Mouse (Mus musculus): ENCODE results near the gene Lrrc8c. TPM values are rescaled to one million over a fixed set of nuclear protein-coding genes. Genes with fewer than 3 reads are reported as not detected.
"Not testable (repeated sequence)": the region's sequence is repeated elsewhere in the genome, so short reads cannot be mapped to it uniquely, and the experiment has no call there.

Lrrc8c gene
- polyA plus RNA-seq, 1 experiment from 2014 or later, result 24.7 TPM

GRCm38 (mm10) chr5:105635576-105635975 lies 116.4 kb downstream of the Lrrc8c start:
- Histone ChIP-seq H3K27ac (ENCODE audit: low read depth) (no peak overlapping the region), H3K4me3 (ENCODE audit: low read depth, low read length) (no peak overlapping the region), H3K9ac (no peak overlapping the region), H3K4me2 (no peak overlapping the region), H3K9me3 (ENCODE audit: low read depth, low read length) (no peaks in the 10 kb centered on the region), H3K36me3 (ENCODE audit: insufficient read depth) (no peaks in the 10 kb centered on the region), H3K4me1 (ENCODE audit: insufficient read depth) (no peaks in the 10 kb centered on the region), H3K27me3 (ENCODE audit: insufficient read depth, low read length) (no peaks in the 10 kb centered on the region)
- WGBS, result 73% methylated on average over 6 of the region's 6 CpGs
- ATAC-seq (ENCODE audit: insufficient read depth), result no peak
- TF ChIP-seq CTCF (IDR thresholded peaks at IDR 0.05; ENCODE audit: low read depth), result no peak
- DNase-seq, result no peak

GRCm38 (mm10) chr5:105636484-105637191 lies 117.5 kb downstream of the Lrrc8c start:
- H3K9ac ChIP-seq, result no peak overlapping the region
- H3K36me3 ChIP-seq (ENCODE audit: insufficient read depth), result no peaks in the 10 kb centered on the region
- H3K4me3 ChIP-seq (ENCODE audit: low read depth, low read length), result no peak overlapping the region
- WGBS, result 67% methylated on average over 11 of the region's 11 CpGs
- DNase-seq, result no peak
- TF ChIP-seq CTCF (IDR thresholded peaks at IDR 0.05; ENCODE audit: low read depth), result no peak
- H3K9me3 ChIP-seq (ENCODE audit: low read depth, low read length), result no peaks in the 10 kb centered on the region
- H3K27ac ChIP-seq (ENCODE audit: low read depth), result no peak overlapping the region
- no peak overlapping the region for H3K4me2 ChIP-seq
- H3K27me3 ChIP-seq (ENCODE audit: insufficient read depth, low read length), result no peaks in the 10 kb centered on the region
- no peaks in the 10 kb centered on the region for H3K4me1 ChIP-seq (ENCODE audit: insufficient read depth)
- ATAC-seq (ENCODE audit: insufficient read depth), result peak; percentile 47; the same call in 1 of the 2 replicates

- not testable (repeated sequence) for H3K4me1 ChIP-seq (ENCODE audit: insufficient read depth); H3K9ac ChIP-seq; H3K4me2 ChIP-seq; DNase-seq; H3K36me3 ChIP-seq (ENCODE audit: insufficient read depth); H3K9me3 ChIP-seq (ENCODE audit: low read depth, low read length); ATAC-seq (ENCODE audit: insufficient read depth); H3K27ac ChIP-seq (ENCODE audit: low read depth); H3K4me3 ChIP-seq (ENCODE audit: low read depth, low read length); H3K27me3 ChIP-seq (ENCODE audit: insufficient read depth, low read length)
- WGBS, result 91% methylated on average over 2 of the region's 2 CpGs
Observed at GRCm38 (mm10) chr5:105638266-105638665, 119.1 kb downstream of the Lrrc8c start.

- no peak for DNase-seq
- Histone ChIP-seq H3K27ac (ENCODE audit: low read depth) (no peak overlapping the region), H3K36me3 (ENCODE audit: insufficient read depth) (no peaks in the 10 kb centered on the region), H3K27me3 (ENCODE audit: insufficient read depth, low read length) (no peaks in the 10 kb centered on the region), H3K4me3 (ENCODE audit: low read depth, low read length) (no peak overlapping the region), H3K9ac (no peak overlapping the region), H3K4me1 (ENCODE audit: insufficient read depth) (no peaks in the 10 kb centered on the region), H3K9me3 (ENCODE audit: low read depth, low read length) (no peaks in the 10 kb centered on the region), H3K4me2 (no peak overlapping the region)
- no peak for TF ChIP-seq CTCF (IDR thresholded peaks at IDR 0.05; ENCODE audit: low read depth)
- no peak for ATAC-seq (ENCODE audit: insufficient read depth)
- WGBS, result 78% methylated on average over 6 of the region's 6 CpGs
Observed at GRCm38 (mm10) chr5:105638916-105639315, 119.7 kb downstream of the Lrrc8c start.

GRCm38 (mm10) chr5:105639363-105639762 lies 120.2 kb downstream of the Lrrc8c start:
- no peak overlapping the region for H3K4me2 ChIP-seq
- TF ChIP-seq CTCF (IDR thresholded peaks at IDR 0.05; ENCODE audit: low read depth), result no peak
- H3K36me3 ChIP-seq (ENCODE audit: insufficient read depth), result no peaks in the 10 kb centered on the region
- no peak overlapping the region for H3K4me3 ChIP-seq (ENCODE audit: low read depth, low read length)
- ATAC-seq (ENCODE audit: insufficient read depth) (no peak), DNase-seq (no peak)
- H3K9me3 ChIP-seq (ENCODE audit: low read depth, low read length), result no peaks in the 10 kb centered on the region
- WGBS, result 89% methylated on average over 11 of the region's 11 CpGs
- no peak overlapping the region for H3K9ac ChIP-seq
- no peak overlapping the region for H3K27ac ChIP-seq (ENCODE audit: low read depth)
- H3K4me1 ChIP-seq (ENCODE audit: insufficient read depth), result no peaks in the 10 kb centered on the region
- H3K27me3 ChIP-seq (ENCODE audit: insufficient read depth, low read length), result no peaks in the 10 kb centered on the region

- no peak for ATAC-seq (ENCODE audit: insufficient read depth)
- Histone ChIP-seq H3K9ac (no peak overlapping the region), H3K36me3 (ENCODE audit: insufficient read depth) (no peaks in the 10 kb centered on the region), H3K27me3 (ENCODE audit: insufficient read depth, low read length) (no peaks in the 10 kb centered on the region), H3K4me2 (no peak overlapping the region), H3K4me1 (ENCODE audit: insufficient read depth) (no peaks in the 10 kb centered on the region), H3K9me3 (ENCODE audit: low read depth, low read length) (no peaks in the 10 kb centered on the region), H3K27ac (ENCODE audit: low read depth) (no peak overlapping the region), H3K4me3 (ENCODE audit: low read depth, low read length) (no peak overlapping the region)
- TF ChIP-seq CTCF (IDR thresholded peaks at IDR 0.05; ENCODE audit: low read depth), result no peak
- no peak for DNase-seq
- WGBS, result 75% methylated on average over 5 of the region's 5 CpGs
Observed at GRCm38 (mm10) chr5:105642517-105642916, 123.3 kb downstream of the Lrrc8c start.

- H3K9ac ChIP-seq, result no peak overlapping the region
- no peak overlapping the region for H3K4me3 ChIP-seq (ENCODE audit: low read depth, low read length)
- H3K27ac ChIP-seq (ENCODE audit: low read depth), result no peak overlapping the region
- no peaks in the 10 kb centered on the region for H3K4me1 ChIP-seq (ENCODE audit: insufficient read depth)
- DNase-seq (no peak), ATAC-seq (ENCODE audit: insufficient read depth) (no peak)
- H3K36me3 ChIP-seq (ENCODE audit: insufficient read depth), result no peaks in the 10 kb centered on the region
- WGBS, result 76% methylated on average over 8 of the region's 8 CpGs
- no peak overlapping the region for H3K4me2 ChIP-seq
- H3K9me3 ChIP-seq (ENCODE audit: low read depth, low read length), result no peaks in the 10 kb centered on the region
- H3K27me3 ChIP-seq (ENCODE audit: insufficient read depth, low read length), result no peaks in the 10 kb centered on the region
- TF ChIP-seq CTCF (IDR thresholded peaks at IDR 0.05; ENCODE audit: low read depth), result no peak
Observed at GRCm38 (mm10) chr5:105643276-105643675, 124.1 kb downstream of the Lrrc8c start.

All from lung, embryonic 14.5 days (tissue).